Mouse (Mus musculus) spleen, adult 18-20 months (tissue): ENCODE data around the gene Tm7sf3.

Source experiments
- DNase-seq, 2 experiments: peaks; one replicate each; pipeline ENCODE4 v3.0.0; 2022; ENCODE audit warnings: mixed read lengths in 2 of 2

Tm7sf3 gene

GRCm38 (mm10) chr6:146642276-146643183 lies at the start of gene Tm7sf3, which contains the start of gene Med21:
Gene Tm7sf3, minus strand, starts transcription at chr6:146642824.
Gene Med21, plus strand, starts transcription at chr6:146642547.
- DNase-seq, result peak; percentile 97 to 98

- no peak for DNase-seq
Observed at GRCm38 (mm10) chr6:146688861-146689260, 46.2 kb upstream of the Tm7sf3 start.

GRCm38 (mm10) chr6:146688010-146688409 lies 45.4 kb upstream of the Tm7sf3 start:
- DNase-seq, result no peak

GRCm38 (mm10) chr6:146686463-146687196 lies 44.0 kb upstream of the Tm7sf3 start:
- no peak for DNase-seq

GRCm38 (mm10) chr6:146685781-146686308 lies 43.2 kb upstream of the Tm7sf3 start:
- DNase-seq, result peak; percentile 8 to 45

DNA sequence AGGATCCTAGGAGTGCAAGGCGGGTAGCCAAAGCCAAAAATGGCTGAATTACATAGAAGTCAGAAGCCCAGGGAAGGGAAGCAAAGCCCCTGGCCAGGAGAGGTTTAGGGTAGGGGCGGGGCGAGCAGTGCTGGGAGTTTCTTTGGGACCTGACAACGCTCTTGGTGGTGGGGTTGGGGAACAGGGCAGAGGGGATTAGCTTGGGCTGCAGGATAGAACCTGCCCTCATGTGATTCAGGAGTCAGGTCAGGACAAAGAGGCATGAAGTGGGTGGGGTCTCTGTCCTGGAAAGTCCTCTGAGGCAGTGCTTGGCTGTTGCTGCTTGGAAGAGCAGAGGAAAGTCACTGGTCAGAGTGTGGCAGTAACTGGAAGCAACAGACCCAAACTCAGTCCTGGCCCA lies 41.3 kb upstream of the Tm7sf3 start:
- no peak for DNase-seq

DNA sequence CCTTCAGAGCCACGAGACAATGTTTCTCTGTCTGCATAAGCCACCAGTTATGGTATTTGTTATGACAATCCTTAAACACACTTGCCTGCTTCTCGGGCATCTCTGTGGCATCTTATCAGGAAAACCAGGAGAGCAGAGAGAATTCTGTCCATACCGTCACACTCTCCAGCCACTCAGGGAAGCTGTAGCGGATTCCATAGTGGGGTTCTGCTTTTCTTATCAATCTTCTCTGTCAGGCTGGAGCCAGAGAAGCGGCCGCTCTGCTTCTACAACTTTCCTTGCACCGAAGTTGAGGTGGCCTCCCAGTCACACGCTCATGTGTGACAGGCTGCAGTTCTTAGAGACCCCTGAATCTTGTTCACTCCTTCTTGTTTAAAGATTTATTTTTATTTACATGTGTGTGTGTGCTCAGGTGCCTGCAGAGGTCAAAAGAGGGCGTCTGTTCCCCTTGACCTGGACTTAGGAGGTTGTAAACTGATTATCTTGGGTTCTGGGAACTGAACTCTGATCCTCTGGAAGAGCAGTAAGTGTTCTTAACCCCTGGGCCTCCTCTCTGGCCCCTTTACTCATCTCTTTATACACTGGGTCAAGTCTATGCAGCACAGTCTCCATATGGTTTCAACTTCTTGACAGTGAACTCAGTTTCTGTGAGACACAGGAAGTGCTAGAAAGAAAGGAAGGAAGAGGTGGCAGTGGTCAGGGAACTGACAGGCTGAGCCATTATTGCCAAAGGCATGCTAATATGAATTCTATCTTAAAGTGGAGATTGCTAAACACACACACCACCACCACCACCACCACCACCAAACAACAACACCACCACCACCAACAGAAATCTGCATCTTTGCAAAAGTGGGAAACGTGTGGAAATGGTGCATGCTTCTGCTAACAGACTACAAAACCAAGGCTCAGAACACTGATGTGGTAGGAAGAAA lies 35.8 kb upstream of the Tm7sf3 start:
- DNase-seq, result no peak

DNA sequence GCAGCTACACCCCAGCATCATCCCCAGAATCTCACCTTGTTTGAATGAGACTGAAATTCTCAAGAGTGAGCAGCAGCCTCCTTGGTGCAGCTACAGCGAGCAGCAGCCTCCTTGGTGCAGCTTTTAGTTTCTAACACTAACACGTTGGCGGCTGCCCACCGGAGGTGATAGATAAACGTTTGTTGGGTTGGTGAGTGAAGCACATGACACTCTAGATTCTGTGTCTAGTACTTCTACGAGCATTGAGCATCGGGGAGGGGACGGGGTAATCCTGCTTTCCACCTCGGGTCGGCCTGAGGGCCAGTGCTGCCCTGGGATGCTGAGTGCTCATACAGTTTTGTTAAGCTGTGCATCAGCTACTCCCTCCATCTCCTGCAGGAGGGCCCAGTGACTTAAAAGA lies 34.3 kb upstream of the Tm7sf3 start:
- DNase-seq, result no peak

DNA sequence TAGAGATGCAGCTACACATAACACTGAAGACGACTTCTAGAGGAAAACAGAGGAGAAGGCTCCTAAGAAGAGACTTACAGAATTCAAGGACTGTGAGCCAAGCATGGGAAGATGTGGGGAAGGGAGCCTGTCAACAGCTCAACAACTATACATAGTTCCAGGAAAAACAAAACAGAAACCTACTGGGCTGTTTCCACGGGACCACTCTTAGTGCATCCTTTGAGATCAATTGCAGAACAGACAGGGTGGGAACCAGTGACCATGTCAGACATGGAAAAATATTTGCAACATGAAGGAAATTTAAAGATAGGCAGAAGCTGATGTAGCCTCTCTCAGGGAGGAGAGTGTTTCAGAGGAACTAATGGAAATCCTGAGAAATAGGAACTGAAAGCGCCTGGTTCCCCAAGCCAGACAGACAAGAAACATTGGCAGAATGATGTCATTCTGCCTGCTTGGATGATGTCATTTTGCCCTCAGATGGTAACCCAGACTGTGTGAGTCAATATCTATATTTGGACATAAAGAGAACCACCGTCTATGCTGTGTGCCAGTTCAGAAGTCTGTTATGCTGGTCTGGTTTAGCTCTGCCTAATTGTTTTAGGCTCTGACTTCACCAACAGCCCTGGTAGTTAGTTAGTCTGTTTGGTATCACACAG lies 32.4 kb upstream of the Tm7sf3 start:
- DNase-seq, result no peak

- no peak for DNase-seq
Observed at GRCm38 (mm10) chr6:146674420-146674819, 31.8 kb upstream of the Tm7sf3 start.

DNA sequence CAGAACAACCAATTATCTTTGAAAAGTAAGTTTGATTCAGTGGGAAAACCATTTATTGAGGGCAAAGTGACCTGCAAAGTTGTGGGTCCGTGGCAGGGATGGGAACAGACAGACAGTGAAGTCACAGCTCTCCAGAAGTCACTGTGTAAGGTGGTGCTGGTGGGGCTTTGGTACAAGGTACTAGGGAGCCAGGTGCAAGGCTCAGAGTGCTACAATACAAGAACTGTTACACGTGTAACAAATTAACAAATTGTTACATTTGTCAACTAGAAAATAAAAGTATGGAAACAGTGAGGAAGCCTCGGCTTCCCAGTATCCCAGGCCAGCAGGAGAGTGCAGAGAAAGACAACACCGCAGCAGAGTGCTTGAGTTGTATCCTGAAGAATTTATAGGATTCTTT lies 31.1 kb upstream of the Tm7sf3 start:
- no peak for DNase-seq

DNA sequence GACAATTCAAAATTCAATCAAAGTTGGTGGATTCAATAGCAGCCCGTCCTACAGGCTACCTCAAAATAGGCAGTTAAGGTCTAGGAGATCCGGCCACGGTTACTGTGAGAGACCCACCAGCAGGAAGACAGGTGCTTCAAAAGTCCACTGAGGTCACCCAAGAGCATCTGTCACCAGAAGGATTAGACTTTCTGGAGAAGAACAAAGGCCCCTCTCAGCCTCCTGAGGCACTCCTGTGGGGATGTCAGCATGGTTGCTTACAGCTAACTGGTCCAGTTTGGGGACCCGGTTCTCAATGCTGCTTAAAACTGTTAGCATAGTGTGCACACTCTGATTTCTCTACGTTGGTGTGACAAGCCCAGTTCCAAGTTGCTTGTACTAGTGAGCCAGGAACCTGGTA lies 29.5 kb upstream of the Tm7sf3 start:
- DNase-seq, result no peak

DNA sequence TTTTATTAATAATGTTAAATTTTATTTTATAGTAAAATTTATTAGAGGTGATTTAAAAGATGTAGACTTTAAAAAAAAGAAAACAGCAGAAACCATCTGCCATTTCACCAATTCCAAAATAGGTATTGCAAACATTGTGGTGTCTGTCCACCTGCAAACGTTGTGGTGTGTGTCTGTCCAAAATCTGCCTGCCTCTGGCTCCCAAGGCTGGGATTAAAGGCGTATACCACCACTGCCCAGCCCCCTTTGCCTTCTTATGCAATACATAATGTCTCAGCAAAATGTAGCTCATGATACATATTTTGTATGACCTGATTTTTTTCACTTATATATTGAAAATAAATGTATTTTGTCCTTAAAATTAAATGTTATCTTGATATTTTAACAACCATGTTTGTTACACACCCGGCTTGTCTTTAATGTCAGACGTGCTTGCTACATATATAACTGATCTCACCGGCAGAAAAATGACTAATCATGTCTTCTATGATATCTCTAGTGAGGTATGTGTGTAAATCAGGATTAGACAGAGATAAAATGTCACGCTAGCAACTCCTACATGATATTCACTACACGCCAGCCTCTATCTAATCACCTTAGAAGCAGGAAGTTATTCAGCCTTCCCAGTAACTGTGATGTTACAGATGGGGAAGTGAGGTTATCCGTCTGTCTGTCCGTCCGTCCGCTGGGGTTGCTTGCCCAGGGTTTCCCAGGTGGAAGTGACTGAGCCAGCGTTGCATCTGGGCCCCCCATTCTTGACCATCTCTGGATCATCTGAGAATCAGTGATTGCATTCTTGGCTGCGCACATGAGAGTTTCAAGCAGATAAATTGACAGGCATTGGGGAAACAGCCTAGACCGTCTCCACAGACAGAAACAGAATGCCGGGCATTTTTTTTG lies 28.6 kb upstream of the Tm7sf3 start:
- DNase-seq, result no peak

DNA sequence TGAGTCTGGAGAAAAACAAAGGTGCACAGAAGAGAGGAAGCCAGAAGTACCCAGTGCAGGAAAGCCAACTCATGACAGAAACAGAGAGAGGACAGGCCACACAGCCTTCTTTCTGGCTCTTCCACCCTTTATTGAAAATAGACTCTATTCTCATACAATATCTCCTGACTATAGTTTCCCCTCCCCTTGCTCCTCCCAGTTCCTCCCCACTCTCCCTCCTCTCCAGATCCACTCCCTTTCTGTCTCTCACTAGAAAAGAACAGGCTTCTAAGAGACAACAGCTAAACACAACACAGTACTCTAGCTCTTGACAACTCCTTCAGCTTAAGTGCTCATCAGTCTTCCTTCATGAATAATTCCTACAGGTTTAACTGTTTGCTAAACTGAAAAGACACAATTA lies 26.0 kb upstream of the Tm7sf3 start:
- no peak for DNase-seq

DNA sequence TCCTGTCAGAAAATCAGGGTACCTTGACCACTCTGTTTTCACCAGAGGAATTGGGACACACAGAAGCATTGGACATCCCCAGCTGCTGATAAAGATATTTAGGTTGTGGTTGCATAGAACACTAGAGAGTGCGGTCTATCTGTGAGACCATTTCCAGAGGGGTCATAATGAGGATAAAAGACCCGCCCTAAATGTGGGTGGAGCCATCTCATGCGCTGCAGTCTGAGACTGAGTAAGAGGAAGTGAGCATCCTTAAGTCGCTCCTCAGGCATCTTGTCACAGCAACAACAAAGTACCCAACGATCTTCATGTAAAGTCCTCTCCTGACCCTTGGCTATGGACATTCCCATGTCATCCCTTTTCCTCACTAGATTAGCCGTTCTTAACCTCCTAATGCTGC lies 24.2 kb upstream of the Tm7sf3 start:
- no peak for DNase-seq

GRCm38 (mm10) chr6:146665408-146665807 lies 22.8 kb upstream of the Tm7sf3 start:
- no peak for DNase-seq

GRCm38 (mm10) chr6:146664917-146665316 lies 22.3 kb upstream of the Tm7sf3 start:
- DNase-seq, result no peak

GRCm38 (mm10) chr6:146664116-146664515 lies 21.5 kb upstream of the Tm7sf3 start:
- no peak for DNase-seq

DNA sequence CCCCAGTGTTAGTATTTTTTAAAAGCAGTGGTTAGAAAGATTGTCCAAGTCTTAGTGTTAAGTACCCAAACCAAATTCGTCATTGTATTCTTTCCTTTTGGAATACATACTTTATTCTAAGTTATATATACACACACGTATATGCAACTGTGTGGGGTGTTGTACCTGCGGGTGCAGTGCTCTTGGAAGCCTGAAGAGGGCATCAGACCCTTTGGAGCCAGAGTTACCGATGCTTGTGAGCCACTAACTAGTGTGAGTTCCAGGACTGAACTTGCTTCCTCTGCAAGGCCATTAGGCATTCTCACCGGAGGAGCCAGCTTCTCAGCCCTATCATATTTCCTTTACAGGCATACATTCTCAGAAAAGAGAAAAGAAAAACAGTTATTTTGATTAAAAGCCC lies 20.1 kb upstream of the Tm7sf3 start:
- peak in 1 of 2 experiments; percentile 39 for DNase-seq

GRCm38 (mm10) chr6:146661655-146662054 lies 19.0 kb upstream of the Tm7sf3 start:
- no peak for DNase-seq

GRCm38 (mm10) chr6:146660591-146660990 lies 18.0 kb upstream of the Tm7sf3 start:
- no peak for DNase-seq
